Comparison of ENCODE assay signal across 49 mouse cellular contexts in genomic region chr2:34794511-34794910, GRCm38 (mm10). TPM values are rescaled to one million over a fixed set of nuclear protein-coding genes. Genes with fewer than 3 reads are reported as not detected.
"Had no signal": no experiment of that assay in that cellular context is flagged by ENCODE, and none has a peak within 500 bp of the region (broad histone marks: within the 10 kb centered on the region; RNA-seq: fewer than 3 reads in every experiment).

No protein-coding gene starts in this region.

- ATAC-seq: hindbrain, embryonic 16.5 days; hindbrain, postnatal 0 days; inflammation-experienced regulatory T-cells, adult 6 months; intestine, embryonic 15.5 days; intestine, embryonic 16.5 days; intestine, postnatal 0 days had no signal

- H3K4me3 ChIP-seq: heart, embryonic 10.5 days; heart, embryonic 12.5 days; heart, embryonic 13.5 days; heart, embryonic 15.5 days; hindbrain, embryonic 10.5 days; hindbrain, embryonic 12.5 days; hindbrain, embryonic 13.5 days; hindbrain, embryonic 15.5 days; intestine, embryonic 15.5 days; kidney, embryonic 15.5 days; layer of hippocampus, adult 2 months; left cerebral cortex, adult 2 months had no signal

- H3K9me3 ChIP-seq: heart, embryonic 10.5 days; heart, embryonic 12.5 days; heart, embryonic 15.5 days; hindbrain, embryonic 10.5 days; hindbrain, embryonic 12.5 days; hindbrain, embryonic 13.5 days; hindbrain, embryonic 15.5 days; intestine, embryonic 15.5 days; kidney, embryonic 15.5 days had no signal

- DNase-seq: heart, postnatal 10 days; heart, postnatal 14 days; heart, postnatal 4 days; kidney, adult 11 months; kidney, adult 18-20 months; kidney, adult 2 months; kidney, adult 8-10 months; kidney, adult 9 months; kidney, postnatal 10 days; kidney, postnatal 14 days; kidney, postnatal 36 days; kidney, postnatal 4 days; layer of hippocampus, adult 9-11 months; layer of hippocampus, postnatal 36 days had no signal

- H3K27me3 ChIP-seq: heart, embryonic 12.5 days; heart, embryonic 13.5 days; heart, embryonic 15.5 days; hindbrain, embryonic 12.5 days; hindbrain, embryonic 13.5 days; hindbrain, embryonic 15.5 days; intestine, embryonic 15.5 days; kidney, embryonic 15.5 days had no signal

- H3K27ac ChIP-seq: heart, embryonic 10.5 days; heart, embryonic 13.5 days; heart, embryonic 15.5 days; hindbrain, embryonic 10.5 days; hindbrain, embryonic 12.5 days; hindbrain, embryonic 13.5 days; hindbrain, embryonic 14.5 days; hindbrain, embryonic 15.5 days; hindbrain, postnatal 0 days; intestine, embryonic 15.5 days; kidney, embryonic 15.5 days; kidney, postnatal 0 days; layer of hippocampus, adult 2 months; left cerebral cortex, adult 2 months had no signal

RNA-seq across cellular contexts. Expression of gene Gm34653, which starts 38.3 kb away (rescaled TPM):
- total RNA-seq: heart, postnatal 10 days; heart, postnatal 14 days; heart, postnatal 25 days; heart, postnatal 4 days; hematopoietic stem cell, adult 5-6 weeks; layer of hippocampus, adult 18-20 months; layer of hippocampus, adult 2 months; layer of hippocampus, adult 8-10 months; layer of hippocampus, postnatal 10 days; layer of hippocampus, postnatal 14 days; layer of hippocampus, postnatal 25 days; layer of hippocampus, postnatal 36 days had no signal
- polyA plus RNA-seq: heart, embryonic 10.5 days; heart, embryonic 11.5 days; heart, embryonic 12.5 days; heart, embryonic 13.5 days; heart, embryonic 14.5 days; heart, embryonic 15.5 days; heart, embryonic 16.5 days; heart, postnatal 0 days; hindbrain, embryonic 10.5 days; hindbrain, embryonic 11.5 days; hindbrain, embryonic 12.5 days; hindbrain, embryonic 13.5 days; hindbrain, embryonic 14.5 days; hindbrain, embryonic 15.5 days; hindbrain, embryonic 16.5 days; inflammation-experienced regulatory T-cells, adult 6 months; intestine, embryonic 14.5 days; intestine, embryonic 15.5 days; intestine, embryonic 16.5 days; intestine, postnatal 0 days; kidney, adult 2 months; kidney, embryonic 14.5 days; kidney, embryonic 16.5 days; kidney, postnatal 0 days; large intestine, adult 2 months had no signal
